Mouse (Mus musculus) liver, embryonic 14.5 days (tissue): ENCODE data around the gene Klhdc8a. TPM values are rescaled to one million over a fixed set of nuclear protein-coding genes. Genes with fewer than 3 reads are reported as not detected.

Experiments used
- ATAC-seq: fragments of 200-750 bp; cut with Nextera tagmentation; 2 replicates; pipeline ENCODE4 v1.8.0; 2017; ENCODE audit warnings: moderate number of reproducible peaks, mild to moderate bottlenecking, moderate library complexity; ENCODE audit not compliant: insufficient read depth
- DNase-seq, 3 experiments: peaks; one replicate each; pipeline ENCODE4 v3.0.0-alpha.2; 2012 to 2013; ENCODE audit warnings: low read depth in 3 of 3, low spot score in 3 of 3
- H3K27ac ChIP-seq: fragments of 300-500 bp; sonication (generic); 2 replicates; pipeline ENCODE4 v1.5.1; 2014; ENCODE audit warnings: moderate library complexity, mild to moderate bottlenecking, control low read depth, inconsistent platforms
- H3K27me3 ChIP-seq: fragments of 300-500 bp; sonication (generic); 2 replicates; pipeline ENCODE4 v1.6.1; 2014; ENCODE audit warnings: mild to moderate bottlenecking, low read length, moderate library complexity; ENCODE audit not compliant: control insufficient read depth, insufficient read depth
- H3K36me3 ChIP-seq: fragments of 300-500 bp; sonication (generic); replicated peaks from 2 replicates; pipeline ENCODE4 v1.6.1; 2014; ENCODE audit warnings: low read depth; ENCODE audit not compliant: control insufficient read depth, insufficient read depth
- H3K4me1 ChIP-seq, 2 experiments: fragments of 200-500 bp in 1 of 2; fragments of 300-500 bp in 1 of 2; sonication (generic) in 1 of 2; replicated peaks; 2 replicates each; pipeline ENCODE4 v1.6.1; 2012 to 2014; ENCODE audit warnings: antibody characterized with exemption in 1 of 2, inconsistent platforms in 1 of 2, low read length in 1 of 2; ENCODE audit not compliant: control insufficient read depth in 2 of 2, insufficient read depth in 2 of 2
- H3K4me2 ChIP-seq: fragments of 300-500 bp; sonication (generic); 2 replicates; pipeline ENCODE4 v1.6.1; 2014; ENCODE audit warnings: low read depth, mild to moderate bottlenecking, control low read depth, moderate library complexity
- H3K4me3 ChIP-seq, 2 experiments: fragments of 200-500 bp in 1 of 2; fragments of 300-500 bp in 1 of 2; sonication (generic) in 1 of 2; 2 replicates each; pipeline ENCODE4 v1.5.1; 2012 to 2014; ENCODE audit warnings: low read depth in 2 of 2, low read length in 2 of 2, mild to moderate bottlenecking in 2 of 2, control low read depth in 1 of 2, inconsistent platforms in 1 of 2, moderate library complexity in 1 of 2; ENCODE audit not compliant: insufficient read depth in 1 of 2
- H3K9ac ChIP-seq: fragments of 300-500 bp; sonication (generic); replicated peaks from 2 replicates; pipeline ENCODE4 v1.6.1; 2014; ENCODE audit warnings: mild to moderate bottlenecking, control low read depth, moderate library complexity
- H3K9me3 ChIP-seq: fragments of 300-500 bp; sonication (generic); 2 replicates; pipeline ENCODE4 v1.6.1; 2016; ENCODE audit warnings: low read length, mixed read lengths; ENCODE audit not compliant: control insufficient read depth
- CTCF ChIP-seq: IDR thresholded peaks from 2 replicates; pipeline ENCODE4 v1.5.1; 2016; ENCODE audit warnings: antibody characterized with exemption, low read depth, control low read depth
- EP300 ChIP-seq: IDR thresholded peaks from 2 replicates; pipeline ENCODE4 v1.6.1; 2016; ENCODE audit warnings: antibody characterized with exemption, low read depth
- WGBS: fragments of 180-500 bp; shearing (Covaris S2); extraction: QIAGEN DNeasy Blood & Tissue Kit; methylation state at CpG from one replicate; pipeline ENCODE4 v1.1.7; 2014; ENCODE audit not compliant: insufficient replicate concordance; 5-methylcytosine and 5-hydroxymethylcytosine counted together
- polyA plus RNA-seq, 2 experiments: library from polyadenylated mRNA; depleted of rRNA in 1 of 2; stranded (reverse) in 1 of 2; unstranded in 1 of 2; fragments of >200 nt; fragmentation: Nextera tagmentation in 1 of 2; extraction: Ambion mirVana in 1 of 2; gene quantifications; 2 replicates each; pipeline versions ENCODE4 v1.2.1 to v1.2.3; 2012 to 2014

The Klhdc8a gene
- 0.01 and 0.04 TPM in 2 replicates for polyA plus RNA-seq (2012; rRNA removed)
- polyA plus RNA-seq (2014; fragmentation: Nextera tagmentation; extraction: Ambion mirVana): 0.03 and 0.13 TPM in 2 replicates

- Histone ChIP-seq H3K4me2 (peak within 1 kb of the TSS; percentile 64), H3K4me1 (no peaks in the 10 kb centered on the region), H3K27me3 (peaks cover 41% of the 10 kb centered on the region), H3K4me3 (peak within 1 kb of the TSS; percentile 8 to 35), H3K9ac (no peak within 1 kb of the TSS), H3K27ac (no peak within 1 kb of the TSS), H3K9me3 (no peaks in the 10 kb centered on the region), H3K36me3 (no peaks in the 10 kb centered on the region)
- no peak for DNase-seq
- no peak for ATAC-seq
- 3% methylated on average over 28 of the region's 28 CpGs for WGBS
- no peak for TF ChIP-seq CTCF
- no peak for TF ChIP-seq EP300
Observed at GRCm38 (mm10) chr1:132298425-132298800, at the start of gene Klhdc8a. TSS of gene Klhdc8a (plus strand) at chr1:132298626.

- TF ChIP-seq CTCF (peak; percentile 44), EP300 (no peak)
- DNase-seq: no peak
- H3K9me3 ChIP-seq: no peaks in the 10 kb centered on the region
- H3K27me3 ChIP-seq: no peaks in the 10 kb centered on the region
- H3K4me2 ChIP-seq: no peak overlapping the region
- no peak for ATAC-seq
- WGBS: 65% methylated on average over 6 of the region's 6 CpGs
- H3K4me1 ChIP-seq: no peaks in the 10 kb centered on the region
- no peaks in the 10 kb centered on the region for H3K36me3 ChIP-seq
- no peak overlapping the region for H3K27ac ChIP-seq
- H3K4me3 ChIP-seq: no peak overlapping the region
- no peak overlapping the region for H3K9ac ChIP-seq
Observed at GRCm38 (mm10) chr1:132254467-132254866, 44.0 kb upstream of the Klhdc8a start.

- Histone ChIP-seq H3K4me2 (no peak overlapping the region), H3K4me3 (no peak overlapping the region), H3K4me1 (peaks cover 13 to 17% of the 10 kb centered on the region in 2 experiments), H3K27me3 (no peaks in the 10 kb centered on the region), H3K27ac (no peak overlapping the region), H3K36me3 (no peaks in the 10 kb centered on the region), H3K9me3 (no peaks in the 10 kb centered on the region), H3K9ac (no peak overlapping the region)
- DNase-seq (no peak), ATAC-seq (no peak)
- TF ChIP-seq EP300 (no peak), CTCF (no peak)
- WGBS: 71% methylated on average over 1 of the region's 1 CpGs
Observed at GRCm38 (mm10) chr1:132260331-132260730, 38.1 kb upstream of the Klhdc8a start.

GRCm38 (mm10) chr1:132261058-132261457, 37.4 kb upstream of the Klhdc8a start:
- TF ChIP-seq EP300 (no peak), CTCF (peak; percentile 74)
- no peak overlapping the region for H3K4me3 ChIP-seq
- WGBS: 38% methylated on average over 5 of the region's 5 CpGs
- DNase-seq: peak in 2 of 3 experiments; percentile 22 to 31
- H3K9me3 ChIP-seq: no peaks in the 10 kb centered on the region
- no peak for ATAC-seq
- H3K9ac ChIP-seq: no peak overlapping the region
- H3K27ac ChIP-seq: no peak overlapping the region
- no peak overlapping the region for H3K4me2 ChIP-seq
- H3K36me3 ChIP-seq: no peaks in the 10 kb centered on the region
- no peaks in the 10 kb centered on the region for H3K27me3 ChIP-seq
- H3K4me1 ChIP-seq: peaks cover 15 to 18% of the 10 kb centered on the region in 2 experiments

- WGBS: 88% methylated on average over 4 of the region's 4 CpGs
- Histone ChIP-seq H3K27ac (no peak overlapping the region), H3K4me2 (no peak overlapping the region), H3K36me3 (no peaks in the 10 kb centered on the region), H3K4me1 (peaks cover 15 to 18% of the 10 kb centered on the region in 2 experiments), H3K4me3 (no peak overlapping the region), H3K9me3 (no peaks in the 10 kb centered on the region), H3K27me3 (no peaks in the 10 kb centered on the region), H3K9ac (no peak overlapping the region)
- no peak for DNase-seq
- TF ChIP-seq EP300 (no peak), CTCF (no peak)
- ATAC-seq: no peak
Observed at GRCm38 (mm10) chr1:132263618-132264017, 34.8 kb upstream of the Klhdc8a start.
